Mouse (Mus musculus) urinary bladder, postnatal 10 days (tissue): ENCODE measurements around the gene Irf6.

ENCODE experiments used
- DNase-seq: peaks from one replicate; pipeline ENCODE4 v3.0.0; 2022; ENCODE audit warnings: low spot score

Irf6 gene

DNA sequence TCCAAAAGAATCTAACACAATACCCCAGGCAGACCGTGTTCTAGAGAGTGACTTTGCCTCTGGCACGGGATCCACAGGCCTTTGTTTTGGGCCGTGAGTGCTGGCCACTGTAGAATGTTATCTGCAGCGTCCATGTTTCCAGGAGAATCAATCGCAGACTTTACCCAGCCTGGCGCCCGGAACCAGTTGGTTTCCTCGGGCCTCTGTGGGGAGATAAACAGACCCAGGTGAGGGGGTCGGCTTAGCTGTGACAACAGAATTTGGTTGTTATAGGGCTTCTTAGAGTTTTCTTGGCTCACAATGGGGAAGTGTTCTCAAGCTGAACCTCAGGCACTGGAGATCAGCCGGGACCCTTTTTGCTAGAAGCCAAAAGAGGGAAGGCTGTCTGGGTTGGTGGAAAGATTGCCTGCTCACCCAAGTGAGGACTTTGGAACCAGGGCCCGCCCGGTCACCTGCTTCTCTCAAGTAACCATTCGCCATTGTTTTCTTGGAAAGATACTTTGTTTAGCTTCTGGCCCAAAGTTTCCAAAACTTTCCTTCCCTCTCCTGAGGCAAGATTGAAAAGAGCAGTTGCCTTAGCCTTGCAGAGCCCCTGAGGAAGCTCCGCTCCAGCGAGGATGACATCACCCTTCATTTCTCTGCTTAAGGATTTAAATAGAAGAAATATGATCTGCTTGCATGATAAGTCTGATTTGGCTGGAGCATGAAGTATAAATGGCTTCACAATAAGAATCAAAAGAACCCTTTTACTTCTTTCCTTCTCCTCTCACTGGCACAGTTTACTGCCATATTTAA, 3.6 kb downstream of the Irf6 start:
- no peak for DNase-seq

- DNase-seq = no peak
Measured at GRCm38 (mm10) chr1:193157111-193157492, 4.2 kb downstream of the Irf6 start.

GRCm38 (mm10) chr1:193159163-193159562, 6.3 kb downstream of the Irf6 start:
- DNase-seq = no peak

- DNase-seq = no peak
Measured at GRCm38 (mm10) chr1:193159613-193160012, 6.7 kb downstream of the Irf6 start.

GRCm38 (mm10) chr1:193160317-193161032, 7.6 kb downstream of the Irf6 start:
- DNase-seq = no peak

DNA sequence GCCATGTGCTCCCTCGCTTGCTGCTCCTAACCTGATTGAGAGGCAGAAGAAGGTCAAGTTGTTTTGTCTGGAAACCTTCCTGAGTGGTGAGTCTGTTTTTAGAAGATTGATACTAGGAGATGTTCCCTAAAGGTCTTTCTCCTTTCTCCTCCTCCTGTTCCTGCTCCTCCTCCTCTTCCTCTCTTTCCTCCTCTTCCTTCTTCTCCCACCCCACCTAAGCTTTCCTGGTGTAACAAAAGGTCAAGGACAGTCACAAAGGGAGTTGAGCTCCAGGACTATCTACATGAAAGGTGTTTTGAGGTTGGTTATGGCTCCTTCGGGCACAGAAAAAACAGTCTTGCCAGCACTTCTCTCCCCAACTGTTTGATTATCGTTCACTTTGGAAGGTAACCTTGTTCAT, 14.8 kb downstream of the Irf6 start, which contains the start of gene A130010J15Rik:
Gene A130010J15Rik, plus strand, starts transcription at position 301 of the 400 bp plus-strand sequence.
- DNase-seq = no peak

DNA sequence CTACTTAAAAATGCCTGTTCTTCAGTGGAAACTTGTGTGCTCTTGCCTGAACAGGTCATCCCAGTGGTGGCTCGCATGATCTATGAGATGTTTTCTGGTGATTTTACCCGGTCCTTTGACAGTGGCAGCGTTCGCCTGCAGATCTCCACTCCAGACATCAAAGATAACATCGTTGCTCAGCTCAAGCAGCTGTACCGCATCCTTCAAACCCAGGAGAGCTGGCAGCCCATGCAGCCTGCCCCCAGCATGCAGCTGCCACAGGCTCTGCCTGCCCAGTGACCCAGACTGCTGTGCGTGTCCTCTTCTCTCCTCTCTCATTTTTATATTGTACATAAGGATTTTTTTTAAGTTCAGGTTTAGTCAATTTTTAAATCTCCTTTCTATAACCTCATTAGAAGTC, 16.3 kb downstream of the Irf6 start:
- no peak for DNase-seq

GRCm38 (mm10) chr1:193169856-193170255, 16.9 kb downstream of the Irf6 start:
- DNase-seq = no peak

GRCm38 (mm10) chr1:193172991-193173809, 20.3 kb downstream of the Irf6 start:
- peak; percentile 84 for DNase-seq

DNA sequence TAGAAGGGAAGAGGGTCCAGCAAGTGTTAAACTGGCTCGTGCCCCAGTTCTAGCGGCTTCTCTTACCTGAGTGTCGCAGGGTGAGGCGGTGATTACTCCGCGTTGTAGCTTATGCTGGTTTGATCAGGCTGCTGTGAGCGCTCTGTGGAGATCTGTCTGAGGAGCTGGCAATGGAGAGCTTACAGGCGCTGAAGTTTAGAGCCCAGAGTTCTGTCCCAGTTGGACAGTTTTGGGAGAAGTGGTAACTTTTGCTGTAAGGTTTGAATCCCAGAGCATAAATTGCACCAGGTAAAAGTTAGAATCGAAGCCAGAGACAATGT, 20.9 kb downstream of the Irf6 start:
- no peak for DNase-seq

DNA sequence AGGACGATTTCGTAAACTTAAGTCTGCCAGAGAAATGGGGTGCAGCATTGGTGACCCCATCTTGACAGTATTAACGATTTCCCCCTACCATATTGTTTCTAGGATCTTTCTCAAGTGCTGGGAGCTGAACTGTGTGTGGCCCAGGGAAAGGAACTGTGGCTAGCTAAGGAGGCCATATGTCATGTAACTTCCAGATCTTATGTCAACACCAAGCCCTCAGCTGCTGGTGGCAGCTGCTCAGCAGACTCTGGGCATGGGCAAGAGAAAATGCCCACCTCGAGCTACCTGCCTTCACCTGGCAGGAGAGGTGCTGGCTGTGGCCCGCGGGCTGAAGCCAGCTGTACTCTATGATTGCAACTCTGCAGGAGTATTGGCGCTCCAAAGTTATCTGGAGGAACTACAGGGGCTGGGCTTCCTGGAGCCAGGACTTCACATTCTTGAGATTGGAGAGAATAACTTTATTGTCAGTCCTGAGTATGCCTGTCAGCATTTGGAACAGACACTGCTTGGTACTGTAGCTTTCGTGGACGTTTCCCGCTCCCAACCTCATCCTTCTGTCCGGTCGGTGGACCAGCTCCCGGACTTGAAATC, 21.3 kb downstream of the Irf6 start:
- no peak for DNase-seq

- DNase-seq = no peak
Measured at GRCm38 (mm10) chr1:193181104-193181503, 28.2 kb downstream of the Irf6 start.

- no peak for DNase-seq
Measured at GRCm38 (mm10) chr1:193188257-193188656, 35.3 kb downstream of the Irf6 start.

DNA sequence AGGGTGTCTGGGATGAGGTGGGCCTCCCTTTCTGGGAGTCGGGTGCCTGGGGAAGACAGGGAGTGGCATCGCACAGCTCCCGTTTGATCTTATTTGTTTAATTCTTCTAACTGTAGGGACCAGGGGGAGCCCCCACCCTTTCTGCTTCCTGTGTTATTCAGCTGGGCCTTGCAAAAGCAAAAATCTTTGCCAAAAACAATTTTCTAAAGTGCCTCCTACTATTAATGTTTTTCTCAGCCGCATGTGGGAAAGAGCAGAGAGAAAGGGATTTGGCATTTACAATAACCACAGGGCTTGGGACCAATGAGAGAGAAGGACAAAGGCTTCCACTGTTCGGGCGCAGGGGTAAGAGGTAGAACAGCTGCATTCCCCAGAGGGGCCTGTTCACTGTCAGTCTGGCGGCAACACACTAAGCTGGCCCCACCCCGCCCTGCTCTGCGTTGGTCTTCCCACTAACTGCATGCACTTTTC, 36.3 kb downstream of the Irf6 start:
- DNase-seq = no peak

DNA sequence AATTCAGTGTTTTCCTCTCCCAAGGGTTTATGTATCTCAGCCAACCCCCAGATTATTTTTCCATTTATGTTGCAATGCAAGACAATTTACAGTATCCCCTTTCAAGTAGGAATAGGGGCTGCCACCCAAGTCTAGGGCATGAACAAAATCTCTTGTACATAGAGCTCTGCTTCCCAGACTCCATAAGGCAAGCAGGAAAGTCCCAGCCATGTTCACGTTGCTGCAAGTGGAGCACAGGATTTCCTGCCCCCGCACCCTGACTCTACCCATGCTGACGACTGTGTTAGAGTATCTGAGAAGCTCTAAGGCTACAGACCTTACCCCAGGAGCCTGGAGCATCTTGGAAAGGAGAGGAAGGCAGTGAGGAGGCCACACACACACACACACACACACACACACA, 36.9 kb downstream of the Irf6 start:
- DNase-seq = no peak

- no peak for DNase-seq
Measured at GRCm38 (mm10) chr1:193191675-193192283, 38.9 kb downstream of the Irf6 start.

DNA sequence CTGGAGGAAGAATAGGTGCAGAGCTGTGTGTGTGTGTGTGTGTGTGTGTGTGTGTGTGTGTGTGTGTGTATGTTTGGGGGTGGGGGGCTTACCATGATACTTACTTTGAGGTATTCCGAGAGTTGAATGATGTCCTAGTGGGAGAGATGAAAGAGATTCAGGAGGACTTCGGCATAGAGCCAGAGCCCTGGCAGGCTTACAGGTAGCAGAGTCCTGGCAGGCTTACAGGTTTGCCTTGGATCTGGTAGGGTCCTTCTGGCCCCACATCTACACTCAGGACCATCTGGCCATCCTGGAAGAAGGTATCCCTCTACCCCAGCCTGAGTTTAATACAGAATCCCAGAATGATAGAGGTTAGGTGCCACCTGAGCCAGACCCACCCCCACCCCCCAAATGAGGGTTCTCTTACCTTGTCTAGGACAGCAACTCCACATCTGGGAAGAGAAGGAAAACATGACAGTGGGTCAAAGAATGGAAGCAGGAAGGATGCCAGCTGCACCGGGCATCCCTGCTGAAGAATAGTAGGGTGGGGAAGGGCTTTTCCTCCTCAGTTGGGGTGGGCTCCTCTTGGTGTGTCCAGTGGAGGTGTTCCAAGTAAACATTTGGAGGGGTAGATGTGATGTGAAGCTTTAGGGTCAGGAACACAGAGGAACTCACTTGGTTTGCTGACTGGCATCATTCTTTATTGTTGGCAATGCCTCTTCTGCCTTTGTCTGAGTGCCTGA, 41.7 kb downstream of the Irf6 start:
- DNase-seq = no peak

GRCm38 (mm10) chr1:193195169-193195810, 42.4 kb downstream of the Irf6 start:
- no peak for DNase-seq

DNA sequence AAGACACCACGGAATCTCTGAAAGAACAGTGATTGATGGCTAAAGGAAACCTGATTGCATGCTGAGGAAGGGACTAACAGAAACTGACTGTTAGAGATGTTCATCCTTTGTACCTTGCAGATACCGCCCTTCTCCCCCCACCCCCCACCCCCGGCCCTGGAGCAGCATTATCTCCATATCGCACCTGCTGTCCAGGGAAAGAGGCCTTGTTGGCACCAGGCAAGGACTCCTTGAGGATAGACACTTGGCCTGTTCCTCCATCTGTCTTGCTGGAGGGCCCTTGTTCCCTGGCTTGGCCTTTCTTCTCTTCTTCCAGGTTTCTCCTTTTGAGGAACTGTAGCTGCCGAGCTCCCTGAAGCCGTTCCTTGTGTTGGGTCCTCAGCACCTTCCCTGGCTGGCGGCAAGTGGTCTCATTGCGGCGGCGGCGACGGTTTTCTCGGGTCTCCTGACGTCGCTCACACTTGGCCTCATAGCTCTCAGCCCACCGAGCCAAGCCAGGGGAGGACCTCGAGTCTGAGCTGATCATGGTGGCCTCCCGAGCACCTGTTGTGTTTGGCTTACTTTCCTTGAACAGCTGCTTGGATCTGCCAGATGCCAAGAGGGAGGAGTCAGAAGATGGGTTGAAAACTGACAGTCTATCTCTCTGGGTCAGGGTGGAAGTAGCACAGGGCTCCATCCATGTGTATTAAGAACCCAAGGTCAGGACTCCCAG, 44.7 kb downstream of the Irf6 start:
- no peak for DNase-seq

DNA sequence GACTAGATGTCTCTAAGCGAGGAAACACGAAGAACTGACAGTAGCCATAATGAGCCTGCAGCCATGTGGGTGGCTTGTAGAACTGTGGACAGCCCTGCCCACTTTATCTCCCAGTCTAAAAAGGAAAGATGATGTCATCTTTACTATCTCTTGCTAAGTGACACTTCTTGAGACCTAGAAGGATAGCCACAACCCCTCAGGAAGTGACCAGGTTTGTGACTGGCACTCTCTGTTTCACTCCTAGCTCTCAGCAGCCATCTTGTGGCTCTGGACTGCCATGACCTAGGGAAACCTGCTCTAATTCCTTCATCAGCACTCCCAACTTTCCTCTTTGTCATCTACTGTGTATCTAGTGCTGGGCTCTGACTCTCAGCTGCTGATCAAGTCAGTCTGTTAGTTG, 45.4 kb downstream of the Irf6 start:
- DNase-seq = no peak
